Mouse (Mus musculus) limb, embryonic 14.5 days (tissue): ENCODE measurements around the gene Dtx2. TPM values are rescaled to one million over a fixed set of nuclear protein-coding genes. Genes with fewer than 3 reads are reported as not detected.

Experiments used
- ATAC-seq: fragments of 200-750 bp; cut with Nextera tagmentation; 2 replicates; pipeline ENCODE4 v1.8.0; 2017; ENCODE audit warnings: low read depth, moderate number of reproducible peaks, moderate TSS enrichment; ENCODE audit not compliant: low FRiP score
- DNase-seq: peaks from one replicate; pipeline ENCODE4 v3.0.0-alpha.2; 2015; ENCODE audit warnings: low spot score
- H3K27ac ChIP-seq: fragments of 300-500 bp; sonication (generic); replicated peaks from 2 replicates; pipeline ENCODE4 v1.5.1; 2014; ENCODE audit warnings: low read depth, mild to moderate bottlenecking, low read length, moderate library complexity, mixed read lengths
- H3K27me3 ChIP-seq: fragments of 300-500 bp; sonication (generic); 2 replicates; pipeline ENCODE4 v1.6.1; 2014; ENCODE audit warnings: low read length, mixed read lengths; ENCODE audit not compliant: control insufficient read depth, insufficient read depth
- H3K36me3 ChIP-seq: fragments of 300-500 bp; sonication (generic); 2 replicates; pipeline ENCODE4 v1.6.1; 2014; ENCODE audit warnings: mild to moderate bottlenecking, low read length, moderate library complexity, mixed read lengths; ENCODE audit not compliant: control insufficient read depth, insufficient read depth
- H3K4me1 ChIP-seq: fragments of 300-500 bp; sonication (generic); 2 replicates; pipeline ENCODE4 v1.6.1; 2014; ENCODE audit warnings: antibody characterized with exemption, low read length, mixed read lengths; ENCODE audit not compliant: control insufficient read depth, insufficient read depth
- H3K4me2 ChIP-seq: fragments of 300-500 bp; sonication (generic); replicated peaks from 2 replicates; pipeline ENCODE4 v1.6.1; 2014; ENCODE audit warnings: low read depth, mild to moderate bottlenecking, low read length, moderate library complexity; ENCODE audit not compliant: severe bottlenecking
- H3K4me3 ChIP-seq: fragments of 300-500 bp; sonication (generic); replicated peaks from 2 replicates; pipeline ENCODE4 v1.5.1; 2014; ENCODE audit warnings: low read length
- H3K9ac ChIP-seq: fragments of 300-500 bp; sonication (generic); 2 replicates; pipeline ENCODE4 v1.6.1; 2014; ENCODE audit warnings: mild to moderate bottlenecking, low read depth, low read length, moderate library complexity; ENCODE audit not compliant: severe bottlenecking
- H3K9me3 ChIP-seq: fragments of 300-500 bp; sonication (generic); 2 replicates; pipeline ENCODE4 v1.6.1; 2016; ENCODE audit warnings: low read length; ENCODE audit not compliant: control insufficient read depth
- POLR2A ChIP-seq: fragments of 200-500 bp; IDR thresholded peaks from 2 replicates; pipeline ENCODE4 v1.8.0; 2012; ENCODE audit warnings: inconsistent platforms, mild to moderate bottlenecking, moderate library complexity, borderline replicate concordance; ENCODE audit not compliant: insufficient read depth, insufficient read length; ENCODE audit errors: extremely low read depth
- WGBS: fragments of 180-500 bp; shearing (Covaris S2); extraction: QIAGEN DNeasy Blood & Tissue Kit; methylation state at CpG from one replicate; pipeline ENCODE4 v1.1.7; 2014; 5-methylcytosine and 5-hydroxymethylcytosine counted together
- polyA plus RNA-seq, 2 experiments: library from polyadenylated mRNA; depleted of rRNA in 1 of 2; stranded (reverse) in 1 of 2; unstranded in 1 of 2; fragments of >200 nt; fragmentation: Nextera tagmentation in 1 of 2; extraction: Ambion mirVana in 1 of 2; gene quantifications; 2 replicates each; pipeline versions ENCODE4 v1.2.1 to v1.2.3; 2012 to 2014

The Dtx2 gene
- polyA plus RNA-seq (2012; rRNA removed) (28.5 and 38.2 TPM in 2 replicates), polyA plus RNA-seq (2014; fragmentation: Nextera tagmentation; extraction: Ambion mirVana) (29.5 TPM in 2 replicates)

DNA sequence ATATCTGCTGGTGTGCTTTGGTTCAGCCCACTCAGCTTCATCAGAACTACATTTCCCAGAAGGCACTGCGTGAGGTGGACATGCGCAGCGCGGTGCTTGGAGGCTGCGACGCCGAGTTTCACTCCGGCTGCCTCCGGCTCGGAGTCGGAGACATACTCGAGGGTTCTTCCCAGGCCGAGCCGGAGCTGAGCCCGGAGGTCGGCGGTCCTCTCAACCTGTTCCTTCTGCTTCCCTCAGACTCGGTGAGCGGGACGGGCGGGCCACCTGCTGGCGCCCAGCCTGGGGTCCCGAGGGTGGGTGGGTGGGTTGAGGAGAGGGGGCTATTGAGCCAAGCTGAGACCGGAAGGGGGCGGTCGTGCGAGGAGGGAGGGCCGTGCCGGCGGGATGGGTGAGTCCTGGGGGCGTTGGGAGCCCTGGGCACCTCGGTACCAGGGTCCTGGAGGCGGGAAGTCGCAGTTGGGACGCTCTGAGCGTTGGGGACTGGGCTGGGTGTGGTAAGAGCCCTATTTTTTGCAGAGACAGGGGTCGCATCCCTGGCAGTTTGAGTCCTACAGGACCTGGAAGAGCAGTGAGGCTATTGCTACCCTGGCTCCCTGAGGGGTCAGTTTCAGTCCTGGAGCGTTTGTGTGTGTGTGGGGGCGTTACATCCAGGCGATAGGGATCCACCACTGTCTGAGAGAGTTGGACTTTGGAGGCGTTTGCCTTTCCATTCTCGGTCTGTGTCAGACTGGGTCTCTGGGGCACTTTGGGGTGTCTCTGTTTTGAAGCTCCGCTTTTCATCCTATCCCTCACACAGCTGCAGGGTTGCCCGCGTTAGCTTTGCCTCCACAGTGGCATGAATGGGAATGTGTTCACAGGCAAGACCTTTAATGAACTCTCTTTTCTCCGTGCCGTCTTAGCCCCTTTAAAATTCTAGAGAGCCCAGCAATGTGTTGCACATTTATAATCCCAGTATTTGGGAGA, at the start of gene Dtx2:
Dtx2 (plus strand) TSS at position 76 of the 963 bp plus-strand sequence.
- H3K36me3 ChIP-seq: peaks cover 32% of the 10 kb centered on the region
- H3K27ac ChIP-seq: peak within 1 kb of the TSS; percentile 68
- peak within 1 kb of the TSS; percentile 84 for H3K9ac ChIP-seq
- H3K4me2 ChIP-seq: peak within 1 kb of the TSS; percentile 89
- no peaks in the 10 kb centered on the region for H3K9me3 ChIP-seq
- peak within 1 kb of the TSS; percentile 67 for H3K4me3 ChIP-seq
- H3K4me1 ChIP-seq: peaks cover 7% of the 10 kb centered on the region
- DNase-seq (peak; percentile 93), ATAC-seq (peak; percentile 97)
- TF ChIP-seq POLR2A: peak; percentile 94; the same call in 1 of the 2 replicates
- WGBS: 2% methylated on average over 44 of the region's 47 CpGs
- H3K27me3 ChIP-seq: no peaks in the 10 kb centered on the region

DNA sequence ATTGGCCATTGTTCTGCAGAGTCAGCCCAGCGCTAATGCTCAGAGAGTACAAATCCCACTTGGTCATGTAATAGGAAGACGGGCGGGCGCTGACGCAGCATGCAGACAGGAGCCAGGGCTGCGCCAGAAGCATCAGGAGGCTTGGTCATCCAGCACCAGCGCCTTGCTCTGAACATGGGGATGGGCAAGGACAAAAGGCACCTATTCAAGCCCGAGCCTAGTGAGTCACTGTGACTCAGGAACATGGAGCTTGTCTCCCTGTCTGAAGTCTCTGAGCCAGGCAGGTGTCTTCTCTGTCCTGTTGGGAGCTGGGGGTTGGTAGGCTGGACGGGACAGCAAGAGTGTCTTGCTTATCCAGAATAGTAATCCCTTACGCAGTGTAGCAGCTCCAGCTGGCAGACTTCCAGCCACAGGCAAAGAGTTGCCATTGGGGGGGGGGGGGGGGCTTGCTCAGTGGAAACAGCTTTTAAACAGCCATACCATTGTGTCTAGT, 48.6 kb upstream of the Dtx2 start:
- no peak for ATAC-seq
- H3K4me2 ChIP-seq: no peak overlapping the region
- H3K36me3 ChIP-seq: no peaks in the 10 kb centered on the region
- no peaks in the 10 kb centered on the region for H3K9me3 ChIP-seq
- no peak for TF ChIP-seq POLR2A
- H3K27ac ChIP-seq: no peak overlapping the region
- no peaks in the 10 kb centered on the region for H3K27me3 ChIP-seq
- 54% methylated on average over 10 of the region's 10 CpGs for WGBS
- H3K4me1 ChIP-seq: no peaks in the 10 kb centered on the region
- H3K9ac ChIP-seq: no peak overlapping the region; the same call in 1 of the 2 replicates
- no peak overlapping the region for H3K4me3 ChIP-seq
- DNase-seq: peak; percentile 12

DNA sequence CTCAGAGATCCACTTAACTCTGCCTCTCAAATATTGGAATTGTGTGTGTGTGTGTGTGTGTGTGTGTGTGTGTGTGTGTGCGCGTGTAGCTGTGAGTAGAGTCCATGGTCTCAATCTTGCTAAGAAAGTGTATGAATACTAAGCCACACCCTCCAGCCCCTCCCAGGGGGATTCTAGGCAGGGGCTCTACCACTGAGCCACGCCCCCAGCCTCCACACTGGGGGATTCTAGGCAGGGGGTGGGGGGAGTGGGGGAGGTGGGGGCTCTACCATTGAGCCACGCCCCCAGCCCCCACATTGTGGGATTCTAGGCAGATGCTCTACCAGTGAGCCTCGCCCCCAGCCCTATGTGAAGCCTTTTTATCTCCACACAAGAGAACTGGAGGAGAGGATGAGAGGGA, 48.0 kb upstream of the Dtx2 start:
- no peak overlapping the region for H3K27ac ChIP-seq
- no peaks in the 10 kb centered on the region for H3K4me1 ChIP-seq
- H3K27me3 ChIP-seq: no peaks in the 10 kb centered on the region
- no peak overlapping the region for H3K4me3 ChIP-seq
- TF ChIP-seq POLR2A: no peak
- WGBS: 72% methylated on average over 5 of the region's 5 CpGs
- no peak overlapping the region for H3K4me2 ChIP-seq
- ATAC-seq: no peak
- no peak overlapping the region for H3K9ac ChIP-seq
- no peaks in the 10 kb centered on the region for H3K36me3 ChIP-seq
- no peaks in the 10 kb centered on the region for H3K9me3 ChIP-seq
- no peak for DNase-seq

DNA sequence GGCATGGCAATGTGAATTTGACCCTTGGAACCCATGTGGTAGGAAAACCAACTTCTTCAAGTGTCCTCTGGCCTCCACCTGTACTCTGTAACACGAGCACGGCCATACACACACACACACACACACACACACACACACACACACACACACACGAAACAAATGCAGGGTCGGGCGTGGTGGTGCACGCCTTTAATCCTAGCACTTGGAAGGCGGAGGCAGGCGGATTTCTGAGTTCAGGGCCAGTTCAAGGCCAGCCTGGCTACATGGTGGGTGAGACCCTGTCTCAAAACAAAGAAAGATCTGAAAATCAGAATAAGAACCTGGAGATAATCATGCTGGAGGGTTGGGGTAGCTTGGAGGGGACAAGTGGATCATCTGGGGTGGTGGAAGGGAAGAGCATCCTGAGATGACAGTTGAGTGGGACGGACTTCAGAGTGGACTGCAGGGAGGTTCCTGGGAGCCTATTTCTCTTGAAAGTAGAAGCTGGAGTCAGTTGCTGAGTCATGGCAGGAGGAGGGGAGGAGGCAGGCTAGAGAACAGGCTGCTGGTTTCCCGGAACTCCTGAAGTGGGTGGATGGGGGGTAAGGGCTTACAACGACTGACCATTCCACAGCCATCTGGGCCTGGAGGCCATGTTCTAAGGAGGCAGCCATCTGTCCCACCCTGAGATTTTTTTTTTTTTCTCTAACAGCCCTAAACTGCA, 43.7 kb upstream of the Dtx2 start:
- DNase-seq: no peak
- Histone ChIP-seq H3K36me3 (no peaks in the 10 kb centered on the region), H3K27ac (no peak overlapping the region), H3K27me3 (no peaks in the 10 kb centered on the region), H3K4me2 (no peak overlapping the region), H3K9ac (no peak overlapping the region), H3K9me3 (no peaks in the 10 kb centered on the region), H3K4me3 (no peak overlapping the region), H3K4me1 (no peaks in the 10 kb centered on the region)
- ATAC-seq: no peak
- WGBS: 77% methylated on average over 11 of the region's 11 CpGs
- TF ChIP-seq POLR2A: no peak

DNA sequence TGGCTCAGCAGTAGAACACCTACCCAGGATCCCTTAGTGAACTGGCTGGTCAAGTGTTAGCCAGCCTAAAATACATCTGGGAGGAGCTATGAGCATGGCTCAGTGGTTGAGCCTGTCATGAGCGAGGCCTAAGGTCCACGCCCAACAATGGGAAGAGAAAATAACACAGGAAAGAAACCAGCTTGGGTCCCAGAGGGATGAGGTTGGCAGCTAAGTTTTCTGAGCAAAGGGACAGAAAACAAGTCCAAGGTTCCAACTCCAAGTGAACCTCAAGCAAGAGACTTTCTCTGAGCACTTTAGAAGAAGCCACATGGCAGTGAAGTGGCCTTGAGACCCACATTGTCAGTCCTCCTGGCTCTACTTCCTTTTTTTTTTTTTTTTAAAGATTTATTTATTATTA, 42.9 kb upstream of the Dtx2 start:
- 0 out of 2 replicates have a peak, but pooled peaks cover under 1% of the 10 kb centered on the region for H3K4me1 ChIP-seq
- H3K36me3 ChIP-seq: no peaks in the 10 kb centered on the region
- no peak overlapping the region for H3K4me2 ChIP-seq
- DNase-seq (no peak), ATAC-seq (no peak)
- H3K27ac ChIP-seq: no peak overlapping the region
- no peak overlapping the region for H3K9ac ChIP-seq
- no peak overlapping the region for H3K4me3 ChIP-seq
- TF ChIP-seq POLR2A: no peak
- H3K27me3 ChIP-seq: no peaks in the 10 kb centered on the region
- 85% methylated on average over 2 of the region's 2 CpGs for WGBS
- H3K9me3 ChIP-seq: no peaks in the 10 kb centered on the region
